Mouse (Mus musculus) yolk sac, embryonic 10.5 days (tissue): ENCODE measurements around the gene Hspe1.
"Not testable (repeated sequence)": the region's sequence is repeated elsewhere in the genome, so short reads cannot be mapped to it uniquely, and the experiment has no call there.

Experiments used
- DNase-seq: peaks from one replicate; pipeline ENCODE4 v3.0.0-alpha.2; 2017; ENCODE audit warnings: low spot score

Gene Hspe1

GRCm38 (mm10) chr1:55087932-55088610 lies at the start of gene Hspe1, which contains the start of gene Hspd1:
Gene Hspe1 (plus strand): TSS chr1:55088132.
Gene Hspd1 (minus strand): TSS chr1:55088243.
- peak; percentile 99 for DNase-seq

GRCm38 (mm10) chr1:55039944-55040343 lies 48.0 kb upstream of the Hspe1 start:
- DNase-seq: no peak

GRCm38 (mm10) chr1:55041691-55042090 lies 46.2 kb upstream of the Hspe1 start:
- no peak for DNase-seq

GRCm38 (mm10) chr1:55042246-55042645 lies 45.7 kb upstream of the Hspe1 start:
- DNase-seq: no peak

- no peak for DNase-seq
These were observed 44.8 kb upstream of the Hspe1 start for GRCm38 (mm10) chr1:55043164-55043563.

GRCm38 (mm10) chr1:55048841-55049587 lies 38.9 kb upstream of the Hspe1 start:
- DNase-seq: no peak

- DNase-seq: no peak
These were observed 36.3 kb upstream of the Hspe1 start for GRCm38 (mm10) chr1:55051671-55052070.

- peak; percentile 98 for DNase-seq
These were observed 35.5 kb upstream of the Hspe1 start, which contains the start of gene Coq10b for GRCm38 (mm10) chr1:55052355-55052953. Gene Coq10b (plus strand): TSS chr1:55052770.

- DNase-seq: peak; percentile 85
These were observed 34.9 kb upstream of the Hspe1 start for GRCm38 (mm10) chr1:55053005-55053404.

- DNase-seq: no peak
These were observed 34.3 kb upstream of the Hspe1 start for GRCm38 (mm10) chr1:55053596-55053995.

- DNase-seq: no peak
These were observed 32.4 kb upstream of the Hspe1 start for GRCm38 (mm10) chr1:55055322-55056115.

GRCm38 (mm10) chr1:55058383-55058782 lies 29.5 kb upstream of the Hspe1 start:
- DNase-seq: not testable (repeated sequence)

- DNase-seq: no peak
These were observed 26.8 kb upstream of the Hspe1 start for GRCm38 (mm10) chr1:55061099-55061498.

GRCm38 (mm10) chr1:55061772-55062171 lies 26.2 kb upstream of the Hspe1 start:
- DNase-seq: no peak

GRCm38 (mm10) chr1:55072328-55072727 lies 15.6 kb upstream of the Hspe1 start:
- not testable (repeated sequence) for DNase-seq

- peak; percentile 34 for DNase-seq
These were observed 13.2 kb upstream of the Hspe1 start for GRCm38 (mm10) chr1:55074757-55075156.

- no peak for DNase-seq
These were observed 12.1 kb upstream of the Hspe1 start for GRCm38 (mm10) chr1:55075652-55076394.

GRCm38 (mm10) chr1:55076395-55076743 lies 11.6 kb upstream of the Hspe1 start:
- DNase-seq: no peak

- peak; percentile 28 for DNase-seq
These were observed 10.9 kb upstream of the Hspe1 start for GRCm38 (mm10) chr1:55076849-55077516.

GRCm38 (mm10) chr1:55079677-55080076 lies 8.3 kb upstream of the Hspe1 start:
- no peak for DNase-seq

- no peak for DNase-seq
These were observed 5.8 kb upstream of the Hspe1 start for GRCm38 (mm10) chr1:55082106-55082505.
